Mouse (Mus musculus) heart, embryonic 16.5 days (tissue): ENCODE results near the gene Padi6. TPM values are rescaled to one million over a fixed set of nuclear protein-coding genes. Genes with fewer than 3 reads are reported as not detected.

Source experiments
- ATAC-seq: fragments of 200-750 bp; cut with Nextera tagmentation; replicated peaks from 2 replicates; pipeline ENCODE4 v1.8.0; 2017; ENCODE audit warnings: moderate number of reproducible peaks; ENCODE audit not compliant: insufficient read depth, low FRiP score; ENCODE audit errors: extremely low read depth
- H3K27ac ChIP-seq: fragments of 300-500 bp; sonication (generic); 2 replicates; pipeline ENCODE4 v1.5.1; 2014; ENCODE audit warnings: mild to moderate bottlenecking, low read length, control low read depth, moderate library complexity
- H3K27me3 ChIP-seq: fragments of 300-500 bp; sonication (generic); 2 replicates; pipeline ENCODE4 v1.6.1; 2014; ENCODE audit warnings: low read length, mixed read lengths; ENCODE audit not compliant: control insufficient read depth, insufficient read depth
- H3K36me3 ChIP-seq: fragments of 300-500 bp; sonication (generic); 2 replicates; pipeline ENCODE4 v1.6.1; 2014; ENCODE audit not compliant: control insufficient read depth, insufficient read depth
- H3K4me1 ChIP-seq: fragments of 300-500 bp; sonication (generic); 2 replicates; pipeline ENCODE4 v1.6.1; 2014; ENCODE audit warnings: low read length, mixed read lengths; ENCODE audit not compliant: control insufficient read depth, insufficient read depth
- H3K4me2 ChIP-seq: fragments of 300-500 bp; sonication (generic); 2 replicates; pipeline ENCODE4 v1.6.1; 2014; ENCODE audit warnings: low read depth, mild to moderate bottlenecking, control low read depth, low read length
- H3K4me3 ChIP-seq: fragments of 300-500 bp; sonication (generic); 2 replicates; pipeline ENCODE4 v1.5.1; 2014; ENCODE audit warnings: mild to moderate bottlenecking, control low read depth, low read length
- H3K9ac ChIP-seq: fragments of 300-500 bp; sonication (generic); 2 replicates; pipeline ENCODE4 v1.6.1; 2014; ENCODE audit warnings: low read length, control low read depth
- H3K9me3 ChIP-seq: fragments of 300-500 bp; sonication (generic); replicated peaks from 2 replicates; pipeline ENCODE4 v1.6.1; 2016; ENCODE audit warnings: low read length; ENCODE audit not compliant: control insufficient read depth
- WGBS: fragments of 180-500 bp; shearing (Covaris S2); extraction: QIAGEN DNeasy Blood & Tissue Kit; methylation state at CpG from one replicate; pipeline ENCODE4 v1.1.7; 2014; 5-methylcytosine and 5-hydroxymethylcytosine counted together
- polyA plus RNA-seq: library from polyadenylated mRNA; unstranded; fragments of >200 nt; fragmentation: Nextera tagmentation; extraction: Ambion mirVana; gene quantifications from 2 replicates; pipeline ENCODE4 v1.2.1, GENCODE M21; 2015

Gene Padi6
- 0.27 and 0.35 TPM in 2 replicates for polyA plus RNA-seq

DNA sequence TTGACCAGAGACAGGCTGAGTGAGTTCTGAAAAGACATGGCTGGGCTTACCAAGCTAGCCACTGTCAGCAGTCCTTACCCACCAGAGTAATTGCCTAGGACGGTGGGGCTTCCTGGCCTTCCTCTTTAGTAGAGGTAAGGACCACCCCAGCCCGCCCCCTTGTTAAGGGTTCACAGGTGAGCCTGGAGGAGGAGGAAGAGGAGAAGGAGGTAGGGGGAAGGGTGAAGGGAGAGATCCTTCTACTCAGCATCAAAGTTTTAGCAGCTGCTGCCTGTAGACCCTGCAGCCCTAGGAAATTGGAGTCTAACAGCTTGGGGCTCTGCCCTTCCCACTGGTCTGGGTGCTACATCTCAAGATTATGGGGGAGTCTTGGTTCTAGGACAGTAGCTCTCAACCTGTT is at the start of gene Padi6:
Padi6 (minus strand) TSS at position 101 of the 400 bp plus-strand sequence.
- no peak within 1 kb of the TSS for H3K9ac ChIP-seq
- no peak for ATAC-seq

DNA sequence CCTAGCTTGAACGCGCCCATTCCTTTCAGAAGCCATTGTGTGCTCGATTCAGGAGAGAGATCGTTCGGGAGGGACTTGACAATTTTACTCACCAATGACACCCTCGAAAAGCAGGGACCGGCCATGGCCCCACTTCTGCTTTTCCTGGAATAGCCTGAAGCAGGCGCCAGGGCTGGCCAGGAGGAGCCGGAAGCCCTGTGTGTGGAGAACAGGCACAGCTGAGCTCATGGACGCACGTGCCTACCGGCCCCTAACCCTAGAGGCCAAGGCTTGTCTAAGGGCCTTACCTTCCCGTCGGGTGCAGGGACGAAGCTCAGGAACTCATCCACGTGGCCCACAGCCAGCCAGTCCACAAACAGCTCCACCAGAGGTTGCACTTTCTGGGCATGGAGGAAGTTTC is 48.6 kb upstream of the Padi6 start:
- Histone ChIP-seq H3K27ac (no peak overlapping the region), H3K9me3 (peaks cover 4% of the 10 kb centered on the region), H3K4me3 (no peak overlapping the region), H3K36me3 (no peaks in the 10 kb centered on the region), H3K27me3 (no peaks in the 10 kb centered on the region), H3K4me2 (no peak overlapping the region), H3K4me1 (peaks cover 3% of the 10 kb centered on the region; the same call in 1 of the 2 replicates), H3K9ac (no peak overlapping the region)
- 82% methylated on average over 16 of the region's 16 CpGs for WGBS
- no peak for ATAC-seq

More for the DNA sequence above, at the start of gene Padi6:
- H3K4me1 ChIP-seq = peaks cover 1% of the 10 kb centered on the region; the same call in 1 of the 2 replicates
- WGBS = 61% methylated on average over 2 of the region's 2 CpGs
- no peak within 1 kb of the TSS for H3K4me2 ChIP-seq
- H3K4me3 ChIP-seq = no peak within 1 kb of the TSS
- H3K27me3 ChIP-seq = no peaks in the 10 kb centered on the region
- no peaks in the 10 kb centered on the region for H3K9me3 ChIP-seq
- no peak within 1 kb of the TSS for H3K27ac ChIP-seq
- H3K36me3 ChIP-seq = no peaks in the 10 kb centered on the region

DNA sequence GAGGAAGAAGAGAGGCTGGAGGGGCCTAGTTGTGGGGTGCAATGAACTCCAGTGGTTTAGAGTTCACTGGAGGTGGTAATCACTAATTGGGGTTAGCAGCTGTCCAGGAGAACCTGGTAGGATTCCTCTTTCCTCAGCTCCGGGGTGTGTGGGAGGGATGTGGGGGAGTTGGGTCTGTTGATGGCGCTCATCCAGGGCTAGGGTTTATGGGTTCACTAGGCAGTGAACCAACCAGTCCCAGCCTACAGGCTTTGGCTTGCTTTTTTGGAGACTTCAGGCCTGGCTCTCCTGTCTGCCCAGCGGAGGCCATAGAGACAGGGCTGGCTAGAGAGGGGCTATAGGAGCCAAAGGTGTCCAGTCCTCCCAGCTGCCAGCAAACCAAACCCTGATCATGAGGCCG is 47.5 kb upstream of the Padi6 start:
- Histone ChIP-seq H3K27me3 (no peaks in the 10 kb centered on the region), H3K4me1 (peaks cover 3% of the 10 kb centered on the region; the same call in 1 of the 2 replicates), H3K36me3 (no peaks in the 10 kb centered on the region), H3K4me3 (no peak overlapping the region), H3K27ac (no peak overlapping the region), H3K9ac (no peak overlapping the region), H3K4me2 (no peak overlapping the region), H3K9me3 (peaks cover 4% of the 10 kb centered on the region)
- WGBS = 73% methylated on average over 4 of the region's 4 CpGs
- ATAC-seq = no peak

DNA sequence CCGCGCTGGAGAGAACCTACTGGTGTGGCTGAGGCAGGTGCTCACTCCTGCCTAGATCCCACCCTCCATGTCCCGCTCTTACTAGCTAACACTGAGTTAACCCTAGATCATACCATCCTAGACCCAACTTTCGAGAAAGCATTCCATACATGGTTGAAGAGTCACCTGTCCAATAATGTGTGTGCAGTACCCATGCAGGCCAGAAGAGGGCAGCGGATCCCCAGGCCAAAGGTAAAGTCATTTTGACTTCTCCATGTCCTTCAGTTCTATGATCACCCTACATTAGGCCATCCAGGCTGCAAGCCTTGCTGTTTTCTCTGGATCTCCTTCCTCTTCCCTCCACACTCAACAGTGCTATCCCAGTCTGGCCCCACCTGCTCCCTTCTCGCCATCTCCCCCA is 46.5 kb upstream of the Padi6 start:
- ATAC-seq = no peak
- no peak overlapping the region for H3K27ac ChIP-seq
- no peak overlapping the region for H3K4me2 ChIP-seq
- no peaks in the 10 kb centered on the region for H3K36me3 ChIP-seq
- peaks cover 3% of the 10 kb centered on the region; the same call in 1 of the 2 replicates for H3K4me1 ChIP-seq
- H3K9ac ChIP-seq = no peak overlapping the region
- H3K27me3 ChIP-seq = no peaks in the 10 kb centered on the region
- WGBS = 51% methylated on average over 6 of the region's 6 CpGs
- peaks cover 8% of the 10 kb centered on the region for H3K9me3 ChIP-seq
- no peak overlapping the region for H3K4me3 ChIP-seq

DNA sequence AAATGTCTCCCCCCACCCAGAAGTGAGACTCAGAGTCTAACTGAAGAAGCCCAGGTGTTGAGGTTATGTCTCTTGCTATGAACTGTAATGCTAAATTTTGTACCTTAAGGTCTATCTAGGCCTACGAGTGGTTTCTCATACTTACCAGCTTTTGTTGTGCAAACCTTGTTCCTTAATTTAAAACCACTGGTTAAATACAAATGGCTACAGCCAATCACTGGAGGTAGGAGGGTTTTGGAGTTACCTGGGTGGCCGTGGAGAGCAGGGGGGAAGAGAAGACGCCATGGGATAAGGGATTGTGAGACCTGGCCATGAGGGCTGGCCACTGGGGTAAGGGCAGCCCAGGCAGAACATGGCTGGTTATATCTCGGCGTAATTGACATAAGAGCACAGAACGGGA is 45.8 kb upstream of the Padi6 start:
- no peak overlapping the region for H3K27ac ChIP-seq
- WGBS = 74% methylated on average over 6 of the region's 6 CpGs
- no peak overlapping the region for H3K4me2 ChIP-seq
- peaks cover 3% of the 10 kb centered on the region; the same call in 1 of the 2 replicates for H3K4me1 ChIP-seq
- peaks cover 8% of the 10 kb centered on the region for H3K9me3 ChIP-seq
- no peak overlapping the region for H3K9ac ChIP-seq
- no peak for ATAC-seq
- no peaks in the 10 kb centered on the region for H3K27me3 ChIP-seq
- no peak overlapping the region for H3K4me3 ChIP-seq
- H3K36me3 ChIP-seq = no peaks in the 10 kb centered on the region

DNA sequence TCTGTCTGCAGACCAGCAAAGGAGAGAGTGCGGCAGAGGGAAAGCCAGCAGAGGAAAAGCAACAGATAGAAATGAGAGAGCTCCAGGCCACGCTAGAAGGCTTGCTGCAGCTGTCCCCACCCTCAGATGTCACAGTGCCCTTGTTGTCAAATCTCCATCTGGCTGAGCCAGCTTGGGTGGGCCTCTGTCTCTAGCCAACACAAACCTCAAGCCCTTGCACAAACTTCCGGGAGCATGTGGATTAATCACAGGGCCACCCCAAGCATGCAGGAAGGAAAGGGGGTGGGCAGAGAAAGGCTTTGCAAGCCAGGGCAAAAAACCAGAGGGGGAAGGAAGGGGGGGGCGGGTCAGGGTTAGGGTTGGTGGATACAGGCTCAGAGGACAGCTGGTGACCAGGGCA is 45.0 kb upstream of the Padi6 start:
- H3K9ac ChIP-seq = no peak overlapping the region
- WGBS = 53% methylated on average over 4 of the region's 4 CpGs
- no peak overlapping the region for H3K27ac ChIP-seq
- no peaks in the 10 kb centered on the region for H3K36me3 ChIP-seq
- H3K4me3 ChIP-seq = no peak overlapping the region
- no peak overlapping the region for H3K4me2 ChIP-seq
- peaks cover 3% of the 10 kb centered on the region; the same call in 1 of the 2 replicates for H3K4me1 ChIP-seq
- peaks cover 8% of the 10 kb centered on the region for H3K9me3 ChIP-seq
- no peaks in the 10 kb centered on the region for H3K27me3 ChIP-seq
- ATAC-seq = peak; percentile 37; the same call in 1 of the 2 replicates

DNA sequence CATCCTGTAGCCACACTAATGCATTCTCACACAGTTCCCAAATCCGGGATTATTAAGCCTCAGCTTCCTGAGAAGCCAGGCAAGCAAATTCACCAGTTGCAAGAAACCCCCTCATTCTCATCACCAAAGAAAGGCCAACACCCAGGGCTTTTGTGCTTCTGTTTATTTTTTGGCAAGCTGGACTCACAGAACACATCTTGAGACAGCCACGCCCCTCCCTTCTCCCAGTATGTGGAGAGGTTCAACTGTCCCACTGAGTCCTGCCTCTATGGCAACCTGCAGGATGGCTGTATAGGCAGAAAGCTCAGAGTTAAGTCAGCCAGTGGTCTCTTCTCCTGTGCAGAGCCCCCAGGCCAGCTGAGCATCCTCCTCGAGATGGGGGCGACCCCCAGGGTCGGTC is 42.8 kb upstream of the Padi6 start:
- Histone ChIP-seq H3K27me3 (no peaks in the 10 kb centered on the region), H3K9ac (no peak overlapping the region), H3K36me3 (no peaks in the 10 kb centered on the region), H3K9me3 (peaks cover 8% of the 10 kb centered on the region), H3K4me3 (no peak overlapping the region), H3K4me1 (peaks cover 2% of the 10 kb centered on the region; the same call in 1 of the 2 replicates), H3K4me2 (no peak overlapping the region), H3K27ac (no peak overlapping the region)
- ATAC-seq = no peak
- WGBS = 78% methylated on average over 5 of the region's 5 CpGs

GRCm38 (mm10) chr4:140784292-140784945 is 42.0 kb upstream of the Padi6 start:
- H3K9me3 ChIP-seq = peaks cover 8% of the 10 kb centered on the region
- H3K4me1 ChIP-seq = no peaks in the 10 kb centered on the region; the same call in 1 of the 2 replicates
- no peak for ATAC-seq
- WGBS = 93% methylated on average over 9 of the region's 9 CpGs
- no peak overlapping the region for H3K4me2 ChIP-seq
- no peak overlapping the region for H3K9ac ChIP-seq
- H3K27me3 ChIP-seq = no peaks in the 10 kb centered on the region
- no peaks in the 10 kb centered on the region for H3K36me3 ChIP-seq
- H3K4me3 ChIP-seq = no peak overlapping the region
- H3K27ac ChIP-seq = no peak overlapping the region

- no peak for ATAC-seq
- Histone ChIP-seq H3K4me3 (no peak overlapping the region), H3K4me2 (no peak overlapping the region), H3K9ac (no peak overlapping the region), H3K4me1 (no peaks in the 10 kb centered on the region; the same call in 1 of the 2 replicates), H3K27me3 (no peaks in the 10 kb centered on the region), H3K36me3 (no peaks in the 10 kb centered on the region), H3K9me3 (peaks cover 8% of the 10 kb centered on the region), H3K27ac (no peak overlapping the region)
- WGBS = 80% methylated on average over 9 of the region's 9 CpGs
Measured at GRCm38 (mm10) chr4:140782821-140783220, 40.4 kb upstream of the Padi6 start.
